Mouse (Mus musculus): Measurements from ENCODE around the gene Pqlc2. TPM values are rescaled to one million over a fixed set of nuclear protein-coding genes. Genes with fewer than 3 reads are reported as not detected.

Pqlc2 gene
- total RNA-seq, 2 experiments from 2014 or later: 12.6 to 13.0 TPM

DNA sequence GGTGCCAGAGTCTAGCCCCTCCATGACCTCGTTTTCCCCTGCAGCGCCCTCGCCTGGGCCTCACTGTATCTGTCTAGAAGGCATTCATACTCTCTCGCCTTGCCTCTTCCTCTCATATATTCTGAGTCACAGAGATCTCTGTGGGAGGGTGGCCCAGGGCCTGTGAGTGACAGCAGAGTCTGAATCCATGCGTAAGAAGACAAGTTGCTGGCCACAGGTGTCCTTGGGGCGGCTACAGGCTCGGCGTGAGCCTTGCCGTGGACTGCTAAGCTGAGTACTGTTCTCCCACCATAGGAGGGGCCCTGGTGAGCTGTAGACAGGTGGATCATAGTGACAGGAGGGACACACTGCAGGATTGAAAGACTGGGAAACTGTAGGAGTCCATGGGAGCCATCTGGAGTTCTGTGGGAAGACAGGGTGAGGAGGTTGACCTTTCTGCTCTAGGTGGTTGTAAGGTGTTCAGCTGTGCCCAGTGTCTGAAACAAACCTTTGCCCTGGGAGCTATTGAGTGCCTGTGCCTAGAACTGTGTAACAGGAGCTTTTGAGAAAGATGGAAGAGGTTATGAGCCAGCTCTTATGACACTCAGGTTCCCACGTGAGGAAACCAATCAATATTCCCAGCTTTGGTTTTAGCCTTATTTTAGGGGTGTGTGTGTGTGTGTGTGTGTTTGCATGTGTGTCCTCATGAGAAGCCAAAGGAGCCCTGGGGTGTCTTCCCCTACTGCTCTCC is 37.4 kb downstream of the Pqlc2 start:
- no peak for DNase-seq (ENCODE audit: low spot score in 2 of 2)
- intact Hi-C loops (cut with DNase I): no loop called here

DNA sequence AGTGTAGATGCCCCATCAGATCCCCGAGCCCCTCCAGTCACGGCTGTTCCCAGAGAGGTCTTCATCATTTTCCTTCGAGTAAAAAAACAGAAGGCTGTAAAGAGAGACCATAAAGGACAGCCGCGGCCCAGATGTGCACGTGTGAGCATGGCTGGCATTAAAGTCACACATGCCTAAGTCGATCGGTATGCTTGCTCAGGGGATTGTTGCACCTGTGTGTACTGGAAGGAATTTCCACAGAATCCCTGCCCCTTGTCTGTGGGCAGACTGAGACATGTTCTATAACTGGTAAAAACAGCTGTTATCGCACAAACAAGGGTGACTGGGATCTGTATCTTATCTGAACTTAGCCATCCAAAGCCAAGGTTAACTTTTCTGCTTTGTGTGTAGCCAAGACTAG is 38.9 kb downstream of the Pqlc2 start:
- DNase-seq (ENCODE audit: low spot score in 2 of 2): no peak
- intact Hi-C loops (cut with DNase I): no loop called here

DNA sequence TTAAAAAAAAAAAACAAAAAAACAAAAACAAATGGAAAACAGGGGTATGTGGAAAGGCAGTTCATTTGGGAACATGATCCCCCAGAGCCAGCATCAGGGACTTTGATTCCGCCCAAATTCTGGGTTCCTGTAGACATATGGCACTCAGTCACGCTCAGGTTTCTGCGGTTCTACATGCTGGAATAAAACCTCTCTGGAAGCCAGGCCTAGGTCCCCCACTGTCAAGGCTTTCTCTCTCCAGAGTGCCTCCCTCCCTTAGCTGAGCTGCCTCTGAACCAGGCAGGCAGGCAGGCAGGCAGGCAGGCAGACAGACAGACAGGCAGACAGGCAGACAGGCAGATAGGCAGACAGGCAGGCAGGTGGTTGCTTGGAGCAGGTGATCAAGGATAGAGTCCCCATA is 40.3 kb downstream of the Pqlc2 start:
- intact Hi-C loops (cut with DNase I): no loop called here

DNA sequence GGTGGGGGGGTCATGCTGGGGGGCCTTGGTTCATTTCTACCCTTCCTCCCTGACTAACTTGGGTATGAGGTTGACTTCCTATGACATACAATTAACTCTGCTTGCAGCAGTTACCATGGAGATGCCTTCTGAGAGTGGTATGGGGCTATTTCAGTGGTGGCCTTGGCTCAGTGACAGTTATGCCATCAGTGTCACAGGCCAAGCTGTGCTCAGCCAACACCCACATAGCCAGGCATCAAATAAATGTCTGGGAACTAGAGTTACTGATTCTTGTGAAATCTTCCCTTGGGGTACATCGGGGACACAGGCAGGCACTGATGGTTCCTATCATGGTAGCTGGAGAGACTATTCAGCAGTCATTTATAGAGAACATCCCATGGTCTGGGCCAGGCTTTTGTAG is 42.3 kb downstream of the Pqlc2 start:
- DNase-seq (ENCODE audit: low spot score in 2 of 2): no peak
- intact Hi-C loops (cut with DNase I): no loop called here

More for the DNA sequence above, 40.3 kb downstream of the Pqlc2 start:
- DNase-seq (ENCODE audit: low spot score in 2 of 2): no peak

DNA sequence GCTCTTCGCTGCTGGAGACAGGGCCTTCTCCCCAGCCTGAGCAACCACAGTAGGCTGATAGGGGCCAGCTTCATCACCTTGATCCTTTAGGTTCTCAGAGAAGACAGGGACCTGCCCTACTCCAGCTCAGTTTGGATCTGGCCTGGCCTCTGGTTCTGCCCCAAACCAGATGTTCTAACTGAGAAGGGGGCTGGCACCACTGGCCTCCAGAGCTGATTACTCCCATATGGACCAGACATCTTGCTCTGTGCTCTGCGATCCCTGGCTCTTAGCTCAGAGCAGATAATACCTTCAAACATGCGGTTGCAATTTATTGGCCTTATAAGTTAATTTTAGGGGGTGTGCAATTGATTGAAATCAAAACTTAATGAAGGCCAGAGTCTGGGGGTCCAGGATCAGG is 43.2 kb downstream of the Pqlc2 start:
- intact Hi-C loops (cut with DNase I): no loop called here
- DNase-seq (ENCODE audit: low spot score in 2 of 2): no peak

DNA sequence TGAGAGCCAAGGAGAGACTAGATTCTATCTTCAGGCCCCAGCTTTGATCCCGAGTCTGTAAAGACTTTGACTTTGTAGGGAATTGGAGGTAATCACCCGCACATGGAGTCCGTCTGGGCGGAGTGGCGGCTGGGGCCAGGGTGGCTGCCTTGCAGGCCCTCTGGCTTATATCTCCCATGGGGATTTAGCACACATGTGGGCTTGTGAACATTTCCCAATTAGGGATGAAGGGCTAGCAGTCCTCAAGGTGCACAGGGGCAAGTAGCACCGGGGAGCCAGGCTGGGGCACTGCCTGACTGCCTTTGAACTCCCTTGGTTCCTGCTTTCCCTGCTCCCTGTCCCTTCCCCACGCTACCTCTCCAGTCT is 44.0 kb downstream of the Pqlc2 start:
- intact Hi-C loops (cut with DNase I): no loop called here
- no peak for DNase-seq (ENCODE audit: low spot score in 2 of 2)

DNA sequence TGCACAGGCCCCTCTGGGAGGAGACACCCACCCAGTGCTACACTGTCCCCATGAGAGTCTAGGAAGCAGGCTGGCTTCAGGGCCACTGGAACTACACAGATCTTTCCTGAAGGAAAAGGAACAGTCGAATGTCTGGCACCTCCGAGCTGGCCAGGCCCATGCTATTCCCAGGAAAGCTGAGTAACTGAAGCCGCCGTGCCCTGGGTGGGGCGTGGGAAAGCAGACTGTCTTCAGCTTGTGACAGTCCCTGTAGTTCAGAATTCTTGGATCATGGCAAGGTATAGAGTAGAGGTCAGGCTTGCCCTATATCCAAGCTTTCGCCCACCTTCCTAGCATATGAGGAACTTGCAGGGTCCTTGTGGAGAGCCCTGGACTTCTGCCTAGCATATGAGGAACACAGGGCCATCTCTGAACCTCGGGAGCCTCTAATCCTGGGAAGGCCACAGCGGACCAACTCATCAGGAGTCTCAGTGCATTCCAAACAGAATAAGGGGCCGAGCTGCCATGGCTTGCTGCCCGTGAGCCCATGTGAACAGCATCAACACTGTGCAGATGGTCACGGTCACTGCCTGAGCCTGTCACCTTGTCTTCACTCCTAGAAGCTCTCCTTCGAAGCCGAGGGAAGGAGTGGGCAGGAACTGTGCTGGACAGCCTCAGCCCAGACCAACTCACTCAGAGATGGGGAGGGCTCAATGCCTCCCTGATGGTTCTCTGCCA is 44.6 kb downstream of the Pqlc2 start:
- DNase-seq (ENCODE audit: low spot score in 2 of 2): no peak
- intact Hi-C loops (cut with DNase I): no loop called here

DNA sequence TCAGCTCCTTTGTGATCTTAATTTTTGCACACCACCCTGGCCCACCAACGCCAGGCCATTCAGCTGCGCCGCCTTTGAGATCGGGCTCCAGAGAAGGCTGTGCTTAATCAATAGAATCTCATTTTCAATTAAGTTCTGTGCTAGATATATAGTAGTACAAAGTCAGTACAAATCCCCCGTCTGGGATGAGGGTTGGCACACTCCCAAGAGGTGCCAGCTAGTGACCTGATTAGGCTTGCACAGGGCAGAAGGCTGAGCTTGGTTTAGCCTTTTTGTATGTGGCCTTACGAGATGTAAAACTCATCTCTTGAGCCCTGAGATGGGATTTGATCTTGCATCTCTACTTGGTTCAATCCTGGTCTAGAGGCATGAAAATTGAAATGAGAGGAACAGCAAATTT is 47.5 kb downstream of the Pqlc2 start:
- intact Hi-C loops (cut with DNase I): no loop called here
- no peak for DNase-seq (ENCODE audit: low spot score in 2 of 2)

DNA sequence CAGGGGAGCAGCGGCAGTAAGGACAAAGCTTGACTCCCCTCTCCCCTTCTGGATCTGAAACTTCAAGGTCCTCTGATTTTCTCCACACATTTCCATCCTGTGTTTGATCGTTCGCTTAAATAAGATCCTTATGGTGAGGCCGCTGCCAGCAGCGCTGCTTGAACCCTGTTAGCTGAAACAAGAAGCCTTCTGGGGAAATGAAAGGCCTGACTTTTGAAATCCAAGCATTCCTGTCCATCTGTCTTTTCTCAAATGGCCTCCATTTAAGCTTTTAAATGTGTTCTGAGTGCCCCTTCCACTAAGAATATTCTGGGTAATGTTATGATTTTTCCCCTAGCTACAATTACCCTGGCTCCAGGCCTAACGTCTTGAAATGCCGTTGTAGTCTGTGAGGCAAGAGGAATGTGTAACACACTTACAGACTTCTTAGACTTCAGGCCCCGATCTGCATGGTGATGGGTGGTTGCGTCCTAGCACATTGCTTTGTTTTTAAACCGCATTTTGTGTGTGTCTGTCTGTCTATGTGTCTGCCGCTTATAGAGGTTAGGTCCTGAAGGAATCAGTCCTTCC is 51.1 kb downstream of the Pqlc2 start:
- no peak for DNase-seq (ENCODE audit: low spot score in 2 of 2)
- intact Hi-C loops (cut with DNase I): no loop called here

DNA sequence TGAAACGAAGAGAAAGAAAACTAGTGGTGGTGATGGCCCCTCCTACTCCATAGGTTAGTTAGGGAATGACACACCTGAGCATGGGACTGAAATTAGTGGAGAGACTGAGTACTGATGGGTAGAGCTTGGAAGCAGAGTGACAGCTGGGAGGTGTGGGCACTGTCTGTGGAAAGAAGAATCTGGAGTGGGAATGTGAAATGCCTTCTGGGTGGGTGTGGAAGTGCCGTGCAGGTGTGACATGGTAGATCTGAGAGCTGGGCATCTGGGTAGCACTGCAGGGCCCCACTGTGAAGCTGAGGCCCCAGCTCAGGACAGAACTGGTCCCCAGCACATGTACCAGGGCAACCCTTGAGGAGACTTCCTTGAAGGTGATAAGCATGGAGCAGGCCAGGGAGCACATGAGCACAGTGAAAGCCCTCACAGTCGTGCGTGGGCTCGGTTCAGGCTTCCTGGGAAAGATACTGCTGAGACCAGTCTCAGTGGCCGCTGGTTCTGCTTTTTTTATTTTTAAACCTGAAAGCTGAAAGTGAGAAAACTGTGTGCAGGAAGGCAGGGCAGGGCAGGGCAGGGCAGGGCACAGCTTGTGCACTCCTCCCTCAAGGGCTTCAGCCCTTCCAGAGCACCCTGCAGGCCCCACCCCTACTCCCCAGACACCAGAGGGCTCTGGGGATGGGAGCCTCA is 51.7 kb downstream of the Pqlc2 start:
- intact Hi-C loops (cut with DNase I): no loop called here
- DNase-seq (ENCODE audit: low spot score in 2 of 2): peak in 1 of 2 experiments; percentile 67

DNA sequence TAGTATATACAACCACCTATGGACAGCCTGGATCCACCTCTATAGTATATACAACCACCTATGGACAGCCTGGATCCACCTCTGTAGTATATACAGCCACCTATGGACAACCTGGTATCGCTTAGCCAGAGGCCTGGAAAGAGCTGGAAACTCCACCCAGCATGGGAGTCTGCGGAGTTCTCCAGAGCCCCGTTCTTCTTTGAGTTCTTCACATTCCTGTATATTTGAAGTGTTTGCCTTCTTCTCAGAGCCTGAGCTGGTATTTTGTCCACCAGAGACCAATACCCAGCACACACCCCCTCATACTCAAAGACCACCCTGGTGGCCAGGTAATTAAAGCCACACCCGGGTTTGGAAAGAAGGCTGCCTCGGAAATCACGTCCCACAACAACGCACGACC is 53.8 kb downstream of the Pqlc2 start:
- intact Hi-C loops (cut with DNase I): no loop called here
- no peak for DNase-seq (ENCODE audit: low spot score in 2 of 2)

DNA sequence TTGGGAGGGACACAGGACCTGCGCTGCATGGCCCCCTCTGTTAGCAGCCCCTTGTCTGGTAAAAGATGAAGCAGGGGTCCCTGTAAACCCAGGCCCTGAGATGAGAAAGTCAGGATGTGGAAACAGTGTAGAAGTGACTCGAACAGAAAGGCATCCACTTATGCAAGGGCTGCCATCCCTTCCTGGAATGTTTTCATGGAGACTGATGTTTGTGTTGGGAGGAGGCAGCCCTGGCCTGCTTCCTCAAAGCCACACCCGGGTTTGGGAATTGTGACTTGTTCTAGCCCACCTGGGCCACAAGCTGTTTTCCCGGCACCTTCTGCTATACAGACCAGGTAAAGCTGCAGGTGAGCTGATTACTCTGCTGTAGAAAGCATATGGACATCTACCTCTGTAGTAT is 54.4 kb downstream of the Pqlc2 start:
- intact Hi-C loops (cut with DNase I): no loop called here
- no peak for DNase-seq (ENCODE audit: low spot score in 2 of 2)

DNA sequence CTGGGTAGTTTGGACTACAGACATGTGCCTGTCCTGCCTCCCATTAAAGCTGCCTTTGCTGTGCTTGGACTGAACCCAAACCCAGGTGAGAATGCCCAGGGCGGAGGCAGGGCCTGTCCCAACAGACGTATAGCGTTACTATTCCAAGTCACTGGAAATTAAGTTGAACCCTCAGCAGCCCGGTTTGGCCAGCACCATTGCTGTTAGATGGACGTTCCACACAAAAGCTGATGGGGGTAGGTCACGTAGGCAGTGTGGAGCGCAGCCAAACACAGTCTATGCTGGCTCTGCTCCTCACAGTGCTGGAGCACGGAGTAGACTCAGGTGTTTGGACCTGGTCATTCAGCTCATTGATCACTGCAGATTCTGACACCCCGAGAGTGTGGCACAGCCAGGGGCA is 57.3 kb downstream of the Pqlc2 start:
- intact Hi-C loops (cut with DNase I): no loop called here
- no peak for DNase-seq (ENCODE audit: low spot score in 2 of 2)

DNA sequence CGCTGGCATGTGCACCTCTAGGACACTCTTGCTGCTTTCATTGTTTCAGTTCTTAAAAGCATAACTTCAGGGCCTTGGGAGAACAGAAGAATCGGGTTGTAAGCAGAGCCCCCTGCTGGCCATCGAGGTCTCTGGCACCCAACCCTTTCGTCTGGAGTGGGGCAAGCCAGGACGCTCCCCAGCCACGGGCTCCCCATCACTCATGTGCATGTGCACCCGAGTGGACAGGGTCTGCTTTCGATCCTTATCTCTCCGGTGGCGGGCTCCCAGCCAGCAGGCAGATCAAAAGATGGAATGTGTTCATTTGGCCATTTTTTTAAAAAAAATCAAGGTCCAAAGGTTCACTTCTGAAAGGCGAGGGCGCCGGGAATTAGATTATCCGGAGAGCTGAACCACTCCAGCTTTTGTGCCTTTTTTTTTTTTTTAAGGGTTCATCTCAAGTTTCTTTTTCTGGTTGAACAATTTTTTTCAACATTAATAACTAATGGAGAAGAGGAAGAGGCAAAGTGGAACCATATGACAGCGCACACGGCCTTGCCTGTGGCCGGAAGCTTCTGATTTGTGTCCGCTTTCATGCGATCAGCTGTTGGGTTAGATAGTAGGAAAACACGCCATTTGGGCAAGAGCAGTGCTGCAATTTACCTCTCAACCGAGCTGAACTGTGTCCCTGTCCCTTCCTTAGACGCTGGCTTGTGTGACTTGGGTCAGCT is 58.3 kb downstream of the Pqlc2 start:
- DNase-seq (ENCODE audit: low spot score in 2 of 2): peak; percentile 62 to 79
- intact Hi-C loops (cut with DNase I): loop anchor here (1.0 kb wide), 1 partner anchor 166 kb away; no protein-coding TSS in a partner anchor

DNA sequence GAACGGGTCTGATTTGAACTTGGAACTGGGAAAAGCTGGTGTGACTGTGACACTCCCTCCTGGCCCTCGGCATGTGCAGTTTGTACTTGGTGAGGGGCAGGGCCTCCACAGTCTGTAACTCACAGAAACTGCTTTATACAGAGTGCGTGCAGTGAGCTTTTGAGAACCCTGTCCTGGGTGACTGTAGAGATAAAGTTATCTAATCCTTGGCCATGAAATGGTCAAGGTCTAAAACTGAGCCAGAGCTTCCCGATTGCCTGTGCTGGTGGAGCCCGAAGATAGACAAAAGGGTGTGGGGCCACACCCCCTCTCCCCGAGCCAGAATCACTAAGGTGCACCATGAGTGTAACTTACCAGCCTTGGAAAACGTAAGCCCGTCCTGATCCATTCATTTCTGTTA is 59.6 kb downstream of the Pqlc2 start:
- no peak for DNase-seq (ENCODE audit: low spot score in 2 of 2)
- intact Hi-C loops (cut with DNase I): no loop called here

DNA sequence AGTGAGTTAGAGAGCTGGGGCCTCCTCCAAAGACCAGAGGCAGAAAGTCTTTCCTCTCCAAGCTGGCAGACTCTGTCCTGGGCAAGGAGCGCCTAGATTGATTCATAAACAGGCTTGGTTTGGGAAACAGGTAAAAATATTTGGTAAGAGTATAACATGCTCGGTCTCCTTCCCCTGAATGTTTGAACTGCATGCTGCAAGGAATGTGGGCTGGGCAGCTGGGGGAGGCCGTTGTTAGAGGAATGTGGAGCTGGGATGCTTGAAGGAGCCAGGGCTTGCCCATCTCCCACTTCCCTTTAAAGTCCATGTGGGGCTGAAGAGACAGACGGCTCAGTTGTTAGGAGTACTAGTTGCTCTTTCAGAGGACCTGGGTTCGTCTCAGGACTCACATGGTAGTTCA is 60.5 kb downstream of the Pqlc2 start:
- intact Hi-C loops (cut with DNase I): no loop called here
- no peak for DNase-seq (ENCODE audit: low spot score in 2 of 2)

DNA sequence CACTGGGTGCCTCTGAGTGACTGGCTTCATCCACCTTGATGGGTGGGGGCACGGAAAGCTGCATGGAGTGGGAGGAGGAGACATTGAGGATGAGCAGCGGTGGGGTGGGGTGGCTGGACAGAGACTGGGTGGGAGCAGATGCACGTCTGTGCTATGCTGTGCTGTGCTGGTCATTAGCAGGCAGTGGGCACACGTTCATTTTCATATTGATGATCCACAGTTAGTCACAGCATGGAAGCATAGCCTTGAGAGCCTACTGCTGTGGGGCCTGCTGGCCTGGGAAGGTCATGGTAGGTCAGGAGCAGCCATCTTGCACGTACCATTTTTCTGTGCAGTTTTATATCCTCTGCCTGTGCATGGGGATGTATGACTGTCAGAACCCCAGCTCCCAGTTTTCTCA is 61.8 kb downstream of the Pqlc2 start:
- DNase-seq (ENCODE audit: low spot score in 2 of 2): no peak
- intact Hi-C loops (cut with DNase I): no loop called here

DNA sequence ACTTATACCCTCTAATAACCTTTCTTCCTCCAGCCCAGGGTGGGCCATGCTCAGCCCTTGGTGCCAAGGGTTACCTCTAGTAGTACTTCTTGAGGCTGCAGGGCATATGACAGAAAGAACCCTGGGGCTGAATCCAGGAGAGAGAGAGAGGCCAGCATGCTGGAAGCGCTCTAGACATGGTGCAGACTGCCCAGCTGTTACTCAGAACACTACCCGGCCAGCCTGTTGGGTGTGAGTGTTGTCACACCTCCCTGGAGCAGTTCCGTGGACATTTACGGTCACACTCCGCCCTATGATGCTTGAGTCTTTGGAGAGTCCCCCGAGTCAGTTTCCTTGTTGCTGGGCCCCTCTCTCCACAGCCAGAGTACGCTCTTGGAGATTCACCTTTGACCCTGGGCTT is 62.5 kb downstream of the Pqlc2 start:
- DNase-seq (ENCODE audit: low spot score in 2 of 2): no peak
- intact Hi-C loops (cut with DNase I): no loop called here

DNA sequence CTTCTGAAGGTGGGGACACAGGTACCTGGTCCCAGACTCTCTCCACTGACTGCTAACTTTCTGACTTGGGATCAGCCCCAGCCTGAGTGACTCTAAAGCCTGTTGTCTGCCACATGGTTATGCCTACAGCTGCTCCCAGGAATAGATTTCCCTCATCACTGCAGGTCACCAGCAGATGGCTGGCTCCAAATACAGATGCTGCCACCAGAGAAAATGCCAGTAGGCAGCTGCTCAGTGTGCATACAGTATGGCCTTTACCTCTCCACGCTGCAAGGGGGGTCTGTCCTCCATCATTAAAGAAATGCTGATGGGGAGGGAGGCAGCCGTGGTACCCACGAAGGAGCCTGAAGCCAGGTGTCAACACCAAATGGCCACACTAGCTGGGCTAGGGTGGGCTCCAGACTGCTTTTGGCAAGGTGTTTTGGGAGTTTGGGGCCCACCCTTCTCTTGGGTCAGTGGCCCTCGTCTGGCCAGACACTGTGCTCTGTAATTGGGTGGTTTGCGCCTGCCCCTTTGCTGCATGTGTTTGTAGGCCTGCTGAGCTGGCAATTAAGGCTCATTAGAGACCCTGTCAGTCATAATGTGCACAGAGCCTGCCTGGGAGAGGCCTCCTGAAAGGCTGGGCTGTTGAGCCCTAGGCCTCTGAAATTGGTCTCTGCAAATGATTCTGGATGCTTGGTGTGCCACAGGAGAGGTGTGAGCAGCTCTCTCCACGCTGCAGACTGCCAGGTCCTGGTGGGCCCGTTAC is 64.2 kb downstream of the Pqlc2 start:
- intact Hi-C loops (cut with DNase I): no loop called here
- no peak for DNase-seq (ENCODE audit: low spot score in 2 of 2)

All from left cerebral cortex, postnatal 25 days (tissue).